Mouse (Mus musculus): ENCODE measurements around the gene Tmem41b. TPM values are rescaled to one million over a fixed set of nuclear protein-coding genes. Genes with fewer than 3 reads are reported as not detected.

The Tmem41b gene
- polyA plus RNA-seq, 1 experiment from 2014 or later: 81.9 TPM

DNA sequence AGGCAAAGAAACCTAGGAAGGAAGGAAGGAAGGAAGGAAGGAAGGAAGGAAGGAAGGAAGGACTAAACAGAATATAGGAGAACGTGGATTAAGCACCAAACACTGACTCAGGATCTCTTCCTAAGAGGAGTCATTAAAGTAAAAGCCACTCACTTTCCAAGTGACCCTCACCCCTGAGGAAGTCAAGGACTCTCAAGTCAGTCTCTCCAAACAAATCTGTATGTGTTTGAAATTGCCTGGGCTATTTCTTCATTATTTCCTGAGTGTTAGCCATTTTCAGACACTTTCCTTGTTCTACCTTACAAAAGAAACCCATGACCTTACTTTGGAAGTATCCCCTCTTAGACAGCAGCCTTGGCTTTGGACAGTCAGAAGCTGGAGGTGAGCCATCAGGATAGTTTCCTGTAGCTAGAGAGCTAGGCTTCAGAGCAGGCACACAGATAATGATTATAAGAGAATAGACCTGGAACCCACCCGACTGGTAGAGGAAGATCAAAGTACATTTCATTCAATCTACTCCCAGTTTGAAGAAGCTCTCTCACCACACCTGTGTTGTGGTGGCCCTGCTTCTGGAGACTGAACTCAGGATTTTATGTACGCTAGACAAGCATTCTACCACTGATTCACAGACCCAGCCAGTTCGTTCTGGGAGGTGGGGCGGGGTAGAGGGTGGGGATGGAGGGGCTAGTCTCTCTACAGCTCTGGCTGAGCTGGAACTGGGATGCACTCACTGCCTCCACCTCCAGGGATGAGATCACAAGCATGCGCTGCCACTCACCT lies 31.9 kb downstream of the Tmem41b start:
- peak; percentile 34; the same call in 1 of the 2 replicates for ATAC-seq
- no peak overlapping the region for H3K4me3 ChIP-seq (replicated peaks)

DNA sequence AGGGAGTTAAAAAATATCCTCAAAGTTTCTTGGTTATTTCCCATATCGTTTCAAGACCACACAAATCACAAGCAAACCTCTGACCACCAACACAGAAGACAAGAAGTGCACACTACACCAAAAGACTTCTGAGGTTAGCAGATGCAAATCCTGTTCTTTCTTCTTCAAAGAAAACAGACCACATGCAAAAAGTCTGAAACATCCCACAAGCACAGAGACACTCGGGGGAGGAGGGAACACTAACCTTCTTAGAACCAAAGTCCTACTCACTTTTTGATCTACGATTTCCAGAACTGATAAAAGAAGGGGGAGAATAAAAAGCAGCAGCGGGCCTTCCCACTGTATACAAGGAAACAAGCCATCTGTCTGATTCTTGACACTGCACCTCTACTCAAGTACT lies 35.4 kb downstream of the Tmem41b start:
- H3K4me2 ChIP-seq (replicated peaks): no peak overlapping the region
- H3K4me3 ChIP-seq (replicated peaks): no peak overlapping the region
- no peaks in the 10 kb centered on the region for H3K36me3 ChIP-seq
- no peaks in the 10 kb centered on the region for H3K27me3 ChIP-seq (replicated peaks)
- H3K9ac ChIP-seq: no peak overlapping the region
- H3K27ac ChIP-seq: no peak overlapping the region
- ATAC-seq: no peak
- no peaks in the 10 kb centered on the region for H3K9me3 ChIP-seq
- WGBS: 57% methylated on average over 4 of the region's 4 CpGs
- no peaks in the 10 kb centered on the region; the same call in 1 of the 2 replicates for H3K4me1 ChIP-seq (replicated peaks)

More for the DNA sequence above, 31.9 kb downstream of the Tmem41b start:
- peaks cover 3% of the 10 kb centered on the region for H3K4me1 ChIP-seq (replicated peaks)
- H3K9ac ChIP-seq: no peak overlapping the region
- H3K9me3 ChIP-seq: no peaks in the 10 kb centered on the region
- no peak overlapping the region for H3K4me2 ChIP-seq (replicated peaks)
- no peak overlapping the region for H3K27ac ChIP-seq
- WGBS: 53% methylated on average over 6 of the region's 6 CpGs
- H3K27me3 ChIP-seq (replicated peaks): no peaks in the 10 kb centered on the region
- no peaks in the 10 kb centered on the region for H3K36me3 ChIP-seq

DNA sequence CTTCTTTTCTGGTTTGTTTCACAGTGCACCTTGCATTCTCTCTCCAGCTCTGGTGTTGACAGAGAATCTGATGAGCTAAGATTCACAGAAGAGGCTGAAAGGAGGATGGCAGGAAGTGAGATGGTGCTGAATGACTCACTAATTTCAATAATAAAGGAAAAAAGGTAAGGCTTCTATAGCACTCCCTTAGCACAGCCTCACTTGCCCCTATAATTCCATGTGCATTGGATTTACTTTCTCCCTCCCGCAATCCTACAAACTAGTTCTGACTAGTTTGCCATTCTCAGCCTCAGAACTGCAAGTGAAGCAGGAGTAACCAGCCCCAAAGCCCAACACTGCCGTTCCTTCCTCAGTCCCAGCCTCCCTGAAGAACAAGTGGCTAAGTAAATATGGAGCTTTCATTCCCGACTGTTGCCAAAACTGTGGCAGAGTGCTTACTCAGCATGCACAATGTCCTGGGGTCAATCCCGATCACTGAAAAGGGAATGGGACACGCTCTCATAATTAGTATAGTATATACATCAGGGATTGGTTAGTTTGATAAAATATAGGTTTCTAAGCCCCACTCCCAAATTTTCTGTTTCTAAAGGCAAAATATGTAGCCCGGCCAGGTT lies 42.2 kb downstream of the Tmem41b start:
- WGBS: 60% methylated on average over 6 of the region's 6 CpGs

DNA sequence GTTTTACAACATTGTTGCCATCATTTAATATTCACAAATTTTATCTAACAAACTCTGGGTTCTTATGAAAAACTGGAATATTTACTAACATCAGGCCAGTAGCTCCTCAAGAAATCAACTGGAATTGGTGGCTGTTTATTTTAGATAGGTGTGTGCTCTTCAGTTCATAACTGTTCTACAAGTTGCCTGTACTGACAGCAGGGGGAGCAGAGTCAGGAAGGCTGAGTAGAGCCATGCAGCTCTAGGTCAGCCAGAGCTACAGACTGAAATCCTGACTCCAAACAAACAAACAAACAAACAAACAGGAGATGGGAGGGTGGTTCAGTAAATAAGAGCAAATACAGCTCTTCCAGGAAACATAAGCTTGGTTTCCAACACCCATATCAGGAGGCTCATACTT lies 57.1 kb downstream of the Tmem41b start:
- Histone ChIP-seq H3K27ac (no peak overlapping the region), H3K4me2 (replicated peaks) (no peak overlapping the region), H3K9me3 (no peaks in the 10 kb centered on the region), H3K9ac (no peak overlapping the region), H3K27me3 (replicated peaks) (no peaks in the 10 kb centered on the region), H3K4me1 (replicated peaks) (no peaks in the 10 kb centered on the region), H3K36me3 (peaks cover 10% of the 10 kb centered on the region), H3K4me3 (replicated peaks) (no peak overlapping the region)
- ATAC-seq: no peak

More for the DNA sequence above, 42.2 kb downstream of the Tmem41b start:
- Histone ChIP-seq H3K27me3 (replicated peaks) (no peaks in the 10 kb centered on the region), H3K36me3 (no peaks in the 10 kb centered on the region), H3K27ac (no peak overlapping the region), H3K4me1 (replicated peaks) (no peaks in the 10 kb centered on the region), H3K9ac (no peak overlapping the region), H3K9me3 (no peaks in the 10 kb centered on the region), H3K4me2 (replicated peaks) (no peak overlapping the region), H3K4me3 (replicated peaks) (no peak overlapping the region)
- no peak for ATAC-seq

GRCm38 (mm10) chr7:109928365-109928764 lies 58.4 kb downstream of the Tmem41b start:
- H3K9me3 ChIP-seq: no peaks in the 10 kb centered on the region

DNA sequence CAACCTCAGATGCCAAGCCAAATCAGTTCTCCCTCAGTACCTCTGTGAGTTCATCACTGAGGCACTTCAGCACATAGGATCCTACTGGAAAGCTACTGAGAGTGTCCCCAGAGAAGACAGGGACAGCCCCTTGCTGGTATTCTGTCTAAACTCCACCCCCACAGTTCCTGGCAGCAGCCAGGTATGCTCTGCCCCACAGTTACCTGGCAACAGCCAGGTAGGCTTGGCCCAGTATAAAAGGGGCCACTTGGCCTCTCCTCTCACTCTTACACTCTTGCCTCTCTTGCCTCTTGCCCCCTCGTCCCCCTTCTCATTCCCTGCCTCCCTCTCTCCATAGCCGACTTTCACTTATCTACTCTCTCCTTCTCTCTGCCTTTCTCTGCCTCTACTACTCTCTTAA lies 61.8 kb downstream of the Tmem41b start:
- H3K4me3 ChIP-seq (replicated peaks): no peak overlapping the region
- no peak for ATAC-seq
- H3K36me3 ChIP-seq: peaks cover 8% of the 10 kb centered on the region
- H3K9ac ChIP-seq: no peak overlapping the region
- H3K27ac ChIP-seq: no peak overlapping the region
- no peak overlapping the region for H3K4me2 ChIP-seq (replicated peaks)
- H3K9me3 ChIP-seq: no peaks in the 10 kb centered on the region
- WGBS: 63% methylated on average over 2 of the region's 2 CpGs
- H3K4me1 ChIP-seq (replicated peaks): no peaks in the 10 kb centered on the region
- H3K27me3 ChIP-seq (replicated peaks): no peaks in the 10 kb centered on the region

More at GRCm38 (mm10) chr7:109928365-109928764, 58.4 kb downstream of the Tmem41b start:
- H3K4me3 ChIP-seq (replicated peaks): no peak overlapping the region
- no peak overlapping the region for H3K27ac ChIP-seq
- ATAC-seq: no peak
- no peak overlapping the region for H3K4me2 ChIP-seq (replicated peaks)
- no peaks in the 10 kb centered on the region for H3K4me1 ChIP-seq (replicated peaks)
- H3K36me3 ChIP-seq: peaks cover 4% of the 10 kb centered on the region
- no peaks in the 10 kb centered on the region for H3K27me3 ChIP-seq (replicated peaks)
- 91% methylated on average over 6 of the region's 6 CpGs for WGBS
- no peak overlapping the region for H3K9ac ChIP-seq

- Histone ChIP-seq H3K27ac (no peak overlapping the region), H3K27me3 (replicated peaks) (no peaks in the 10 kb centered on the region), H3K9ac (no peak overlapping the region), H3K4me3 (replicated peaks) (no peak overlapping the region), H3K9me3 (no peaks in the 10 kb centered on the region), H3K36me3 (peaks cover 17% of the 10 kb centered on the region), H3K4me1 (replicated peaks) (no peaks in the 10 kb centered on the region), H3K4me2 (replicated peaks) (no peak overlapping the region)
- WGBS: 92% methylated on average over 4 of the region's 4 CpGs
- ATAC-seq: no peak
Measured at GRCm38 (mm10) chr7:109922889-109923288, 63.8 kb downstream of the Tmem41b start.

Other genes starting within 250 kb of the Tmem41b start
- 64.4 and 65.2 TPM in 2 replicates for gene Tmem9b, start 234.1 kb downstream of the Tmem41b start, polyA plus RNA-seq (2015; fragmentation: Nextera tagmentation; extraction: Ambion mirVana)
- gene Nrip3, start 204.9 kb downstream of the Tmem41b start, polyA plus RNA-seq (2015; fragmentation: Nextera tagmentation; extraction: Ambion mirVana): 0.33 and 0.36 TPM in 2 replicates
- 1.6 and 1.7 TPM in 2 replicates for gene Scube2, start 121.2 kb downstream of the Tmem41b start, polyA plus RNA-seq (2015; fragmentation: Nextera tagmentation; extraction: Ambion mirVana)
- gene Dennd5a, start 26.5 kb downstream of the Tmem41b start, polyA plus RNA-seq (2015; fragmentation: Nextera tagmentation; extraction: Ambion mirVana): 24.9 and 25.7 TPM in 2 replicates
- gene Ipo7, start 31.3 kb upstream of the Tmem41b start, polyA plus RNA-seq (2015; fragmentation: Nextera tagmentation; extraction: Ambion mirVana): 43.7 and 44.4 TPM in 2 replicates
- gene Zfp143, start 74.3 kb upstream of the Tmem41b start, polyA plus RNA-seq (2015; fragmentation: Nextera tagmentation; extraction: Ambion mirVana): 15.0 and 15.6 TPM in 2 replicates
- gene Wee1, start 135.1 kb upstream of the Tmem41b start, polyA plus RNA-seq (2015; fragmentation: Nextera tagmentation; extraction: Ambion mirVana): 26.3 and 31.1 TPM in 2 replicates
- gene Swap70, start 234.8 kb upstream of the Tmem41b start, polyA plus RNA-seq (2015; fragmentation: Nextera tagmentation; extraction: Ambion mirVana): 29.9 and 30.7 TPM in 2 replicates